ENCODE assay signal across 26 mouse cellular contexts in genomic region chr2:159064403-159064970, GRCm38 (mm10).
DNase-seq lines count a peak whose midpoint lies in the region; ATAC-seq and TF ChIP-seq lines count a peak whose summit lies in the region.
"Had no signal": no experiment of that assay in that cellular context is flagged by ENCODE, and none has a peak within 500 bp of the region (broad histone marks: within the 10 kb centered on the region; RNA-seq: fewer than 3 reads in every experiment).

No protein-coding gene starts in this region.

- no peak overlapping the region for H3K9ac ChIP-seq in hindbrain, embryonic 12.5 days
- H3K9ac ChIP-seq in hindbrain, postnatal 0 days (replicated peaks; ENCODE audit: low read length) = no peak overlapping the region
- no peak overlapping the region for H3K9ac ChIP-seq in neural tube, embryonic 11.5 days (ENCODE audit: low read length)
- no peak overlapping the region for H3K9ac ChIP-seq in neural tube, embryonic 15.5 days (replicated peaks)
- H3K9ac ChIP-seq: embryonic facial prominence, embryonic 12.5 days; embryonic facial prominence, embryonic 15.5 days; forebrain, postnatal 0 days; heart, embryonic 13.5 days; hindbrain, embryonic 15.5 days had no signal

- H3K36me3 ChIP-seq in hindbrain, embryonic 12.5 days = no peaks in the 10 kb centered on the region
- no peaks in the 10 kb centered on the region for H3K36me3 ChIP-seq in hindbrain, postnatal 0 days (ENCODE audit: insufficient read depth, low read length)
- H3K36me3 ChIP-seq in neural tube, embryonic 11.5 days (ENCODE audit: control insufficient read depth, insufficient read depth, low read length) = no peaks in the 10 kb centered on the region
- no peaks in the 10 kb centered on the region for H3K36me3 ChIP-seq in neural tube, embryonic 15.5 days
- H3K36me3 ChIP-seq: embryonic facial prominence, embryonic 12.5 days; embryonic facial prominence, embryonic 15.5 days; G1E; heart, embryonic 13.5 days; hindbrain, embryonic 15.5 days had no signal

- H3K27ac ChIP-seq in hindbrain, embryonic 12.5 days = no peak overlapping the region
- no peak overlapping the region for H3K27ac ChIP-seq in hindbrain, postnatal 0 days
- no peak overlapping the region for H3K27ac ChIP-seq in neural tube, embryonic 11.5 days (ENCODE audit: low read depth, low read length)
- no peak overlapping the region for H3K27ac ChIP-seq in neural tube, embryonic 15.5 days (replicated peaks)
- H3K27ac ChIP-seq: embryonic facial prominence, embryonic 12.5 days; embryonic facial prominence, embryonic 15.5 days; gastrocnemius, adult 2 months; heart, embryonic 13.5 days; hindbrain, embryonic 15.5 days had no signal

- TF ChIP-seq CTCF in hindbrain, postnatal 0 days (IDR thresholded peaks at IDR 0.05; ENCODE audit: low read depth) = no peak

- H3K27me3 ChIP-seq in hindbrain, embryonic 12.5 days = peaks cover 44% of the 10 kb centered on the region
- H3K27me3 ChIP-seq in hindbrain, postnatal 0 days (ENCODE audit: insufficient read depth, low read length) = peaks cover 28% of the 10 kb centered on the region
- 0 out of 2 replicates have a peak, but pooled peaks cover 5% of the 10 kb centered on the region for H3K27me3 ChIP-seq in neural tube, embryonic 11.5 days (ENCODE audit: control insufficient read depth, insufficient read depth, low read length)
- H3K27me3 ChIP-seq in neural tube, embryonic 15.5 days (replicated peaks) = peaks cover 79% of the 10 kb centered on the region
- H3K27me3 ChIP-seq: CH12.LX; embryonic facial prominence, embryonic 15.5 days had no signal

- H3K9me3 ChIP-seq in hindbrain, embryonic 12.5 days (replicated peaks) = no peaks in the 10 kb centered on the region
- H3K9me3 ChIP-seq in hindbrain, postnatal 0 days (ENCODE audit: low read length) = no peaks in the 10 kb centered on the region
- H3K9me3 ChIP-seq in neural tube, embryonic 11.5 days (ENCODE audit: control insufficient read depth, low read length) = no peaks in the 10 kb centered on the region
- no peaks in the 10 kb centered on the region for H3K9me3 ChIP-seq in neural tube, embryonic 15.5 days (replicated peaks)
- H3K9me3 ChIP-seq: embryonic facial prominence, embryonic 12.5 days; embryonic facial prominence, embryonic 15.5 days; heart, embryonic 13.5 days; hindbrain, embryonic 15.5 days had no signal

- H3K4me1 ChIP-seq in hindbrain, embryonic 12.5 days = peaks cover 7% of the 10 kb centered on the region
- no peaks in the 10 kb centered on the region for H3K4me1 ChIP-seq in hindbrain, postnatal 0 days (ENCODE audit: insufficient read depth, low read length)
- H3K4me1 ChIP-seq in neural tube, embryonic 11.5 days (ENCODE audit: control insufficient read depth, insufficient read depth, low read length) = no peaks in the 10 kb centered on the region
- H3K4me1 ChIP-seq in neural tube, embryonic 15.5 days = peaks cover 17% of the 10 kb centered on the region
- H3K4me1 ChIP-seq: heart, embryonic 13.5 days had no signal

- DNase-seq in hindbrain, postnatal 0 days (ENCODE audit: low spot score) = no peak
- peak; percentile 53 to 67 for DNase-seq in kidney, postnatal 4 days
- DNase-seq in kidney, adult 8-10 months = no peak
- DNase-seq in neural tube, embryonic 11.5 days (ENCODE audit: low spot score) = peak; percentile 32
- DNase-seq: adrenal gland, postnatal 14 days; B cell, adult 2 months; cerebellum, adult 11 months; cerebellum, adult 2 months; cerebellum, adult 9-11 months; cerebellum, postnatal 25 days; forebrain, postnatal 0 days; gastrocnemius, adult 2 months; gastrocnemius, postnatal 14 days; heart, adult 18-20 months; heart, postnatal 14 days; heart, postnatal 4 days had no signal

- WGBS in hindbrain, embryonic 12.5 days = 45% methylated on average over 9 of the region's 9 CpGs
- 58% methylated on average over 9 of the region's 9 CpGs for WGBS in hindbrain, postnatal 0 days
- WGBS in neural tube, embryonic 11.5 days = 59% methylated on average over 9 of the region's 9 CpGs
- WGBS in neural tube, embryonic 15.5 days = 34% methylated on average over 9 of the region's 9 CpGs

- 0 out of 2 replicates have a peak, but pooled peaks have one; percentile 58 for ATAC-seq in hindbrain, embryonic 12.5 days (ENCODE audit: low FRiP score)
- ATAC-seq in hindbrain, postnatal 0 days = no peak
- no peak; the same call in 1 of the 2 replicates for ATAC-seq in neural tube, embryonic 11.5 days (ENCODE audit: insufficient read depth, low FRiP score, low TSS enrichment)
- ATAC-seq in neural tube, embryonic 15.5 days (ENCODE audit: low FRiP score) = no peak
- ATAC-seq: forebrain, embryonic 14.5 days; forebrain, postnatal 0 days; Patski had no signal

- H3K4me3 ChIP-seq in hindbrain, embryonic 12.5 days = no peak overlapping the region
- no peak overlapping the region for H3K4me3 ChIP-seq in hindbrain, postnatal 0 days (ENCODE audit: low read length)
- H3K4me3 ChIP-seq in neural tube, embryonic 11.5 days (ENCODE audit: low read depth, low read length) = no peak overlapping the region
- H3K4me3 ChIP-seq in neural tube, embryonic 15.5 days (replicated peaks) = no peak overlapping the region
- H3K4me3 ChIP-seq: embryonic facial prominence, embryonic 12.5 days; embryonic facial prominence, embryonic 15.5 days; gastrocnemius, adult 2 months; heart, embryonic 13.5 days; hindbrain, embryonic 15.5 days had no signal

- no peak overlapping the region for H3K4me2 ChIP-seq in hindbrain, embryonic 12.5 days (replicated peaks)
- H3K4me2 ChIP-seq in hindbrain, postnatal 0 days (ENCODE audit: low read depth, low read length) = no peak overlapping the region
- H3K4me2 ChIP-seq in neural tube, embryonic 11.5 days (ENCODE audit: low read depth) = no peak overlapping the region
- no peak overlapping the region for H3K4me2 ChIP-seq in neural tube, embryonic 15.5 days
- H3K4me2 ChIP-seq: embryonic facial prominence, embryonic 12.5 days; embryonic facial prominence, embryonic 15.5 days; heart, embryonic 13.5 days; hindbrain, embryonic 15.5 days had no signal

Comparison
In these comparisons a context has a peak if more than half of its experiments do, and no peak if none do; other contexts are left out.
1. DNase-seq: peak in kidney, postnatal 4 days (2 of 2) and neural tube, embryonic 11.5 days (single experiment); none in hindbrain, postnatal 0 days (single experiment) and kidney, adult 8-10 months (0 of 2).